Mouse (Mus musculus) cerebellum, adult 18-20 months (tissue): ENCODE measurements around the gene Med17.
A peak's percentile ranks its signal among the peaks of the same experiment; 100 is the strongest.

Source experiments
- DNase-seq, 2 experiments: peaks; one replicate each; pipeline ENCODE4 v3.0.0; 2021

The Med17 gene

DNA sequence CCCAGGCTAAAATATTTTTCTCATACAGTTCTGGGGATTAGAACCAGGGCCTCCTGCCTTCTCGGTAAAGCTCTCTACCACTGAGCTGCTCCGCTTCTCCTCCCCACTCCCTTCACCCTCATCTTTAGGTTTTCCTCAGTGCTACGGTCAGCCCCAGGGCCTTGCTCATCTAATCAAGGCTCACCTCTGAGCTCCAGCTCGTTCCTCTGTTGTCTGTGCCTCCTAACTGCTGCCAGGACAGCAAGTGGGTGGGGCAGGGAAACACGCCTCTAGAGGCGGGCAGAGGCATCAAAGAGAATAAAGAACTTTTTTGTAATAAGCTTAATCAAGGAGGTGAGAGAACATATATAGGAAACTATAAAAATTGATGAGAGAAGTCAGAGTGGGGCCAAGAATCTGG, 8.1 kb upstream of the Med17 start:
- DNase-seq = no peak

- DNase-seq = no peak
Observed at GRCm38 (mm10) chr9:15285443-15285842, 5.7 kb upstream of the Med17 start.

- no peak for DNase-seq
Observed at GRCm38 (mm10) chr9:15280491-15280879, 754 bp upstream of the Med17 start.

DNA sequence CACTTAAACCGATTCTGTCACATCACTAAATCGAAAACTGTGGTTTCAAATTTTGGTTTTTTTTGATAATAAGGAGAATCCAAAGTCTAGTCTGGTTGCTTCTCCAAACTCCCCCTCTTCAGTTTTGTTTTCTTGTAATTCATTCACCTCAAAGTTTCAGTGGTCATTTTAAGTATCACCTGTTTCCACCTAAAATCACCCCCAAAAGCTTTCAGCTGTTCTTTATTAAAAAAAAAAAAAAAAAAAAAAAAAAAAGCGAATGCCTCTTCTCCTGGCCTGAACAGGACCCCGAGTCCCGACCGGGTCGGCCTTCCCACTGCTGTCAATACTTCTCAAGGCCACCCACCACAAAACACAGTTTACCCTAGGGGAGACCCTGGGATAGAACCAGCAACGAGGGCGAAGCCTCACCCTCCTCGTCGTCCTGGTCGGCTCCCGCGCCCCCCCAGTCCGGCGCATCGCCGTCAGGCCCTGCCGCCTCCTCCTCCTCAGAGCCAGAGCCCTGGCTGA, 537 bp downstream of the Med17 start:
- no peak for DNase-seq

DNA sequence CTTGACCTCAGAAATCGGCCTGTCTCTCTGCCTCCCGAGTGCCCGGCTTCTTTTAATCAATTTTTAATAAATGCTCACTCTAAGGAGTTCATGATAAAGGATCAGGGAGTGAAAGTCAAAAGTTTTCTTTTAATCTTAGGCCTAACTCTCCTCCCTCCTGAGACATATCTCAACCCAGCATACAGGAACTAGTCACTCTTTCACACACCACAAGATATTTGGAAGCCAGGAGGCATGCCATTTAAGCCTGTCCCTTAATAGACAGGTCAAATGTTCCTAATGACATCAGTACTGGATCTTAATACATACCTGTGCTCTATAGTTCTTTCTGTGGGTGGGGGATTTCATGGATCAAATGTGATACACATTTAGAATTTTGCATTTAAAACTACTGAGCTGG, 1.4 kb downstream of the Med17 start:
- DNase-seq = no peak

DNA sequence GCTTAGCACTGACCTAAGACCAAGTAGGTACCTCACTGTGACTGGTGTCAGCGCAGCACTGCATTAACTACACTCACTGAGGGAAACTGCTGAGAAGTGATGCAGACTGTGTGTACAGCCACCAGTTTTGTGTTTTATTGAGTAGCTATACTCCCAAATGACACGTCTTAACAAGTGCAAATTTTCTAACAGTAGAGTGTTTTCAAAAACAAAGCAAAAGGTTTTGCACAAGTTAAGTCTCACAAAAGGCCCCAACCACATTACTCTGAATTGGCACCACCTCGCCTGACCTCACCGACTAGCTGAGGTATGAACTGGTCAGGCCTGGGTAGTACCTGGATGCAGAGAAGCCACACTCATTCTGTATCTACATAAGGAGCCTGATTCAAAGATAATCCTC, 2.9 kb downstream of the Med17 start:
- DNase-seq = no peak

- no peak for DNase-seq
Observed at GRCm38 (mm10) chr9:15273981-15274380, 5.8 kb downstream of the Med17 start.

- peak; percentile 52 to 66 for DNase-seq
Observed at GRCm38 (mm10) chr9:15263487-15263886, 16.2 kb downstream of the Med17 start.

DNA sequence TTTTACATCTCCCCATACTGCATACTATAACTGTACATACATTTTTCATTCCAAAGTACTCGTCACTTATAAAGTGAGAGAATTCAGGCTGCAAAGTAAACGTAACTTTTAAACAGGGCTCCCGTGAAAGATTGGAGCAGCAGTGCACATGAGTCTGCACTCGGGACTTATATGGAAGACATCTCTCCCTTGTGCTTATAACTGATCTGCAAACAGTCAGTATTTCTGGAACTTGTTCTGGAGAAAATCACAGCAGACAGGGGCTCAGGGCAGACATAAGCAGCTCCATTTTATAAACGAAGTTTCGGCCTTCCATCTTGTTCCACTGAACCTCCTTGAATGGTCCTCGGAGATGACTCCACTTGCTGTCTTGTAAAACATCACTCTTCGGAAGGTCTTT, 17.8 kb downstream of the Med17 start:
- DNase-seq = no peak

DNA sequence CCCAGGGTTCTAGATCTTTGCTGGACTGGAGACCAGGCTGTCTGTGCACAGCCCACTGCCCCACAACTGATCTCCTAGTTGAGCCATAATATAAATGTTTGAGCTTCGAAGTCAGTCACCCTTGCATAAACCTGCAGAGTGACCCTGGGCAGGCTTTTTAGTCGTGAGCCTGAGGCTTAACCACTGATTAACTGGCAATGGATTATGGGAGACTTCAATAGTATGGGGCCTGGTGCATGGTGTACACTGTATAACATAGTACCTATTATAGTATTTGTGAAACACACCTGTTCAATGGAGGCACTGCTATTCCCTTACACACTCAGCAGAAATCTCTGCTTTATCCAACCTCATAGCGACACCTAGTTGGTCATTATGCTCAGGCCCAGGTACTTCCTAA, 23.5 kb downstream of the Med17 start:
- no peak for DNase-seq

DNA sequence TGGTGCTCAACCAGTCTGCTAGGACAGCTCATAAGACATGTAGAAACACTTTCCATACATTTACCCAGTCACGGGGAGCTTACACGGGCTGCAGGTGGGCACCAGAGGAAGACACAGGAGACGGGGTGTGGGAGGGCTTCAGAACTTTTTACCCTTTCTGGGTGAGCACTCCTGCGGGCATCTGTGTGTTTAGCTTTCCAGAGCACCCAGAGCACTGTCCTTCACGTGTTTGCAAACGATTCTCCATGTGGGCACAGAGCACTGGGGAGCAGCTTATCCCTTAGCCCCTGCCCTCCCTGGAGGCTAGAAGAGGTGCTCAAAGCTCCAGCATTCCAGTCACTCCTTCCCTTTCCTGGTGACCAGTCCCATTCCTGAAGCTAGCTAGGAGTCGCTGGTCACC, 25.2 kb downstream of the Med17 start:
- no peak for DNase-seq

DNA sequence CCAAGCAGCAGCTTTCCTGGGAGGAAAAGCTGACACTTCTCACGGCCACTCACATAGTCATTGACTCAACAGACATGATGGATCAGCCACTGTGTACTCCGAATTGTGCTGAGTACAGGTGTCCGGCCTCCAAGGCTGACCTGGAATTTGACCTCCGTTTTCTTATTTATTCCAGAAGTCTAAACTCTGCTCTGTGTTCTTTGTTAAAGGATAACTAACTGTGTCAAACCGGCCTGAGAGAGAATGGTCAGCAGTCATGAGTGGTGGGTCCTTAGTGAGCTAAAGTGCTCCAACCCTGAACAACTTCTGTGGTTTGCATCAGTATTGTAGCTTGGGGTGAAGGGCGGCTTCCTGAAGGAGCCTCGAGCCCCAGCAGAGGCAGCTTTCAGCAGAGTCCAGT, 27.5 kb downstream of the Med17 start:
- no peak for DNase-seq

- DNase-seq = no peak
Observed at GRCm38 (mm10) chr9:15250376-15250775, 29.4 kb downstream of the Med17 start.

DNA sequence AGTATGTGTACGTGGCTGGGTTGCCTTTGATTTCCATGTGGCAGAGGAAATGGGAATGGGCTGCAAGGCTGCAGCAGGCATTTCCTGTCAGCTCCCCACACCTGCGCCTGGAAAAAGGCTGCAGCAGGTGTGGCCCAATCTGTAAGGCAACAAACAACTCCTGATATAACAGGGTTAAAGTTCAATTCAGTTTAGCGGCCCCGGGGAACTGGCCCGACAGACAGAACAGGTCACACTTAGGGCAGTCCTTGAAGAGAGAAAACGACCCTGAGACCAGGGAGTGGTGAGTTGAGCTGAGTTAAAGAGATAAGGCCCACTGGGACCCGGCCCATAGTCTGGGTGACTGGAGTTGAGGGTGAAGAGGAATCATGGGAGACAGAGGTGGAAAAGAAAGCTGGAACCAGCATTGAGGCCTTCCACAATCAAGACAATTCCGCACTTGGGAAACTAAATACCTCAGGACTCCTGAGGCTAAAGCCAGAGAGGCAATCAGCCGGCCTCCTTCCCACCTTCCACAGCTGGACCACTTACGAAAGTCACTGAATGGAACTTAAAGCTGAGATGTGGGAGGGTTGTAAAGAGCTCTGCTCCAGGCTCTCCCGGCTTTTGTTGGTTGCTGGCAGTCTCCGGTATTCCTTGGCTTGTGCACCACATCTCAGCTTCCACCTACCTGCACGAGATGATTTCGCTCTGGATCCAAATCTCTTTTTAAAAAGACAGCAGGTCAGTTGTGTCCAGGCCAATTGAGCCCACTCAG, 34.2 kb downstream of the Med17 start:
- no peak for DNase-seq

DNA sequence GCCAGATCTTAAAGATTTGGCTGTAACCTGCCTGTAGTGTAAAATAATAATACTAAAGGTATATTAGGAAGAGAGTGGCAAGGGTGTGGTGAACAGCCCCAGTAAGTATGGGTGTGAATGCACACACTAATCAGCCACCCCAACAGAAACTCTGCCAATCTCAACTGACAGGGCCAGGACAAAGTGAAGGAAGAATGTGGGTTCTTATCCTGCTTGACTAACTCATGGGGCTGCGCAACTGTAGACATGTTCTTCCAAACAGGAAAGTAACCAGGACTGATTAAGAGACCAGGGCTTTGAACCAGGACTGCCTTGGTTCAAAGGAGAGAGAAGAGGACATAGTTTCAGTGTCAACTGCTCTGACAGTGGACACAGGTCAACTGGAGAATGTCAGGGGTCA, 37.6 kb downstream of the Med17 start:
- DNase-seq = no peak

- DNase-seq = peak; percentile 19 to 20
Observed at GRCm38 (mm10) chr9:15241596-15241939, 38.2 kb downstream of the Med17 start.

GRCm38 (mm10) chr9:15240863-15241595, 38.7 kb downstream of the Med17 start:
- no peak for DNase-seq

DNA sequence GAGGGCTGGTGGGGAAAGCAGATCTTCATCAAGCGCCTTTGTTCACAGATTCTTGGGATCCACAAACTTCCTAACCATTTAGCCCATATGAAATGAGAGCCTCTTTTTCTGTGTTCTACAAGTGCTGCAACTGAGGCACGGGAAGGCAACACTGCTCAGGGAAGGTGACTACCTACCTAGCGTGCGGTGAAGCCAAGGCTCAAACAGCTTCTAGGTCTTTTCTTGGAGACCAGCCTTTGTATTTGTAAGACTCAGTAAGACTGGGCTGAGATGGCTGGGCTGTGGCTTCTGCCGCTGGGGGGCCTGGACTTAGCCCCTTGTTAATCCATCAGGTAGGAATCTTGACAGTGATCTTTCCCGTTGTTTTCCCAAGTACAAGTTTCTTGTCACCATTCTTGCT, 39.7 kb downstream of the Med17 start:
- DNase-seq = no peak

- no peak for DNase-seq
Observed at GRCm38 (mm10) chr9:15239042-15239925, 40.4 kb downstream of the Med17 start, which contains the start of gene Vstm5. Gene Vstm5 (plus strand): TSS chr9:15239045.

- DNase-seq = no peak
Observed at GRCm38 (mm10) chr9:15238297-15238990, 41.3 kb downstream of the Med17 start.

DNA sequence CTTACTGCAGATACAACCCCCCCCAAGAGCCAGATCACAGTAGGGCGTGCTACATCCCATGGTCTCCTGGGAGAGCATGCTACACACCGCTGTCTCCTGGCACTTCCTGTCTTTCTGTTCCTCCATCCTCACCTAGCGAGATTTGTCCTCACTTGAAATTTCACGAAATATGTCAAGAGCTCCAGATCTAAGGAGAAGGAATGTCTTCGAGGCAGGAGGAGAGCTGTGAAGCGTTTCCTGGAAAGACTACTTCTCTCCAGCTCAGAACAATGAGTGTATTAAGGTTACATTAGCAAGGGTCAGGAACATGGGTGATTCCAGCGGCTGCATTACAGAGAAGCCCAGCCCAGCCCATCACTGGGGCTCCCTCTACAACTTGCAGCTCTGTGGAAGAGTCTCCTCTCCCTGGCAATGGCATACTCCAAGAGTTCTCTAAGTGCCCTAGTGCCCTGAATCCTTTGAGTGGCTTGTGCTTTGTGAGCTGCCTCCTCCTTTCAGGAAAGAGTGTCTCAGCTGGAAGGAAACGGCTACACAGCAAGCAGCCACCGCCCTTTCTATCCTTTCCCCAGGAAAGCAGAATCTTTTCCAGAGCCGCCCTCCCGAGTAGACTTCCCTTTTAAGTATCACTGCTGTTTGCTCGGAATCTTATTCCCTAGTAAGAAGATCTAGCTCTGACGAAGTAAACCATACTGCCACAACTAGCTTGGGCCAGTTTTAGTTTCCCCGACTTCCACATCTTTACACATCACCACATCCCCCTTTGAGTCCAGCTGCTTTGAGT, 42.0 kb downstream of the Med17 start:
- no peak for DNase-seq

DNA sequence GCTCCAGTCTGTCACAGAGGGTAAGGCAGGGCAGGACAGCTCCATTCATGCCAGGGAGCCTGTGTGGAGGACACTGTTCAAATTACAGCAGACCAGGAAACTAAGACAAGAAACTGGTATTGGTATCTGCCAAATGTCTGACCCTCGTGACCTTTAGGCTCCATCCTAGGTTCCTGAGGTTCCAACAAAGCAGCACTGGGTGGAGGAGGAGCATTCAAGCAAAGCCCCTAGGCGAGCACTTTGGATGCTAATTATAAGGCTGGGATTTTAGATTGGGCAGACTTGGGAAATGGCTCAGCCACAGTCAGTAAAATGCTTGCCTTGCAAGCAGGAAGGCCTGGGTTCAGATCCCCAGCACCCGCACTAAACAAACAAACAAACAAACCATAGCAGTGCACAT, 43.7 kb downstream of the Med17 start:
- DNase-seq = no peak
